Mouse (Mus musculus) liver, adult 2 months (tissue): ENCODE results near the gene Gm28551.

Source experiments
- CTCF ChIP-seq: fragments of 200-500 bp; IDR thresholded peaks from 2 replicates; pipeline ENCODE4 v1.5.1; 2011; ENCODE audit warnings: low read depth, low read length, control low read depth
- POLR2A ChIP-seq: fragments of 200-500 bp; IDR thresholded peaks from 2 replicates; pipeline ENCODE4 v1.6.1; 2011; ENCODE audit warnings: low read length, control low read depth; ENCODE audit not compliant: insufficient read depth; ENCODE audit errors: extremely low read depth

- TF ChIP-seq POLR2A (no peak), CTCF (no peak)
Observed at GRCm38 (mm10) chr1:53341071-53341470, 11.4 kb downstream of the Gm28551 start.
